ENCODE assay signal across 19 mouse cellular contexts in genomic region chr4:132554653-132555052, GRCm38 (mm10). TPM values are rescaled to one million over a fixed set of nuclear protein-coding genes. Genes with fewer than 3 reads are reported as not detected.
A peak's percentile ranks its signal among the peaks of the same experiment; 100 is the strongest.
DNase-seq lines count a peak whose midpoint lies in the region; ATAC-seq and TF ChIP-seq lines count a peak whose summit lies in the region.
"Had no signal": no experiment of that assay in that cellular context is flagged by ENCODE, and none has a peak within 500 bp of the region (broad histone marks: within the 10 kb centered on the region; RNA-seq: fewer than 3 reads in every experiment).

No protein-coding gene starts in this region.

- intact Hi-C loops in left cerebral cortex, adult 2 months (cut with DNase I): no loop called here

- no peaks in the 10 kb centered on the region for H3K27me3 ChIP-seq in heart, embryonic 12.5 days (replicated peaks)
- no peaks in the 10 kb centered on the region for H3K27me3 ChIP-seq in liver, embryonic 15.5 days
- H3K27me3 ChIP-seq in liver, embryonic 12.5 days (replicated peaks): no peaks in the 10 kb centered on the region
- H3K27me3 ChIP-seq in stomach, postnatal 0 days (ENCODE audit: control insufficient read depth, insufficient read depth, low read length): no peaks in the 10 kb centered on the region
- H3K27me3 ChIP-seq: embryonic facial prominence, embryonic 13.5 days; forebrain, embryonic 13.5 days; neural tube, embryonic 13.5 days had no signal

- peaks cover 44% of the 10 kb centered on the region for H3K36me3 ChIP-seq in heart, embryonic 12.5 days
- peaks cover 47% of the 10 kb centered on the region for H3K36me3 ChIP-seq in liver, embryonic 15.5 days (replicated peaks)
- H3K36me3 ChIP-seq in liver, embryonic 12.5 days: peaks cover 48% of the 10 kb centered on the region
- H3K36me3 ChIP-seq in stomach, postnatal 0 days (ENCODE audit: control insufficient read depth, insufficient read depth, low read length): peaks cover 16% of the 10 kb centered on the region; the same call in 1 of the 2 replicates

- no peaks in the 10 kb centered on the region for H3K9me3 ChIP-seq in heart, embryonic 12.5 days (replicated peaks)
- no peaks in the 10 kb centered on the region for H3K9me3 ChIP-seq in liver, embryonic 15.5 days (replicated peaks)
- no peaks in the 10 kb centered on the region for H3K9me3 ChIP-seq in liver, embryonic 12.5 days (replicated peaks)
- H3K9me3 ChIP-seq in stomach, postnatal 0 days (ENCODE audit: control insufficient read depth, low read length): no peaks in the 10 kb centered on the region
- H3K9me3 ChIP-seq: embryonic facial prominence, embryonic 13.5 days; forebrain, embryonic 13.5 days; G1E; neural tube, embryonic 13.5 days had no signal

- no peak for TF ChIP-seq CTCF in stomach, postnatal 0 days (IDR thresholded peaks at IDR 0.05; ENCODE audit: low read depth)
- TF ChIP-seq CTCF in left cerebral cortex, adult 2 months (IDR thresholded peaks at IDR 0.05): no peak

- H3K9ac ChIP-seq in heart, embryonic 12.5 days: no peak overlapping the region
- H3K9ac ChIP-seq in liver, embryonic 15.5 days: no peak overlapping the region
- H3K9ac ChIP-seq in liver, embryonic 12.5 days: no peak overlapping the region
- 0 out of 2 replicates have a peak overlapping the region, but pooled peaks have one; percentile 8 for H3K9ac ChIP-seq in stomach, postnatal 0 days (ENCODE audit: low read length)
- H3K9ac ChIP-seq: embryonic facial prominence, embryonic 13.5 days; forebrain, embryonic 13.5 days; hindbrain, embryonic 14.5 days; lung, embryonic 14.5 days; neural tube, embryonic 13.5 days had no signal

- H3K4me2 ChIP-seq in heart, embryonic 12.5 days: no peak overlapping the region
- H3K4me2 ChIP-seq in liver, embryonic 15.5 days: no peak overlapping the region
- no peak overlapping the region for H3K4me2 ChIP-seq in liver, embryonic 12.5 days
- H3K4me2 ChIP-seq in stomach, postnatal 0 days (replicated peaks; ENCODE audit: low read depth): no peak overlapping the region
- H3K4me2 ChIP-seq: embryonic facial prominence, embryonic 13.5 days; forebrain, embryonic 13.5 days; hindbrain, embryonic 14.5 days; lung, embryonic 14.5 days; neural tube, embryonic 13.5 days had no signal

- no peak for DNase-seq in heart, postnatal 4 days
- DNase-seq in lung, postnatal 10 days: peak; percentile 28
- DNase-seq in stomach, postnatal 0 days (ENCODE audit: low spot score): peak; percentile 48
- no peak for DNase-seq in left cerebral cortex, adult 2 months (ENCODE audit: extremely low spot score in 1 of 2, low spot score in 2 of 2)
- no peak for DNase-seq in spleen, postnatal 4 days (ENCODE audit: low spot score in 2 of 2)
- DNase-seq: B cell, adult 2 months; cerebellum, adult 9-10 months; gastrocnemius, postnatal 10 days; kidney, adult 9 months; lung, embryonic 14.5 days had no signal

- no peak overlapping the region for H3K4me3 ChIP-seq in heart, embryonic 12.5 days
- no peak overlapping the region for H3K4me3 ChIP-seq in liver, embryonic 15.5 days (replicated peaks)
- H3K4me3 ChIP-seq in liver, embryonic 12.5 days: no peak overlapping the region
- H3K4me3 ChIP-seq in stomach, postnatal 0 days (ENCODE audit: low read depth, low read length): no peak overlapping the region
- H3K4me3 ChIP-seq in left cerebral cortex, adult 2 months: no peak overlapping the region
- H3K4me3 ChIP-seq: embryonic facial prominence, embryonic 13.5 days; forebrain, embryonic 13.5 days; neural tube, embryonic 13.5 days had no signal

- no peak for ATAC-seq in heart, embryonic 12.5 days (ENCODE audit: insufficient number of reproducible peaks, low FRiP score)
- no peak for ATAC-seq in liver, embryonic 15.5 days (ENCODE audit: insufficient read depth)
- ATAC-seq in liver, embryonic 12.5 days: no peak
- ATAC-seq in stomach, postnatal 0 days (ENCODE audit: low FRiP score, low TSS enrichment): peak; percentile 80
- ATAC-seq: activated CD4-positive, CD25-positive, alpha-beta regulatory T cell, adult 4 months; forebrain, embryonic 13.5 days had no signal

- H3K4me1 ChIP-seq in heart, embryonic 12.5 days (replicated peaks): peaks cover 20% of the 10 kb centered on the region
- peaks cover 19% of the 10 kb centered on the region for H3K4me1 ChIP-seq in liver, embryonic 15.5 days (replicated peaks)
- peaks cover 35% of the 10 kb centered on the region for H3K4me1 ChIP-seq in liver, embryonic 12.5 days
- H3K4me1 ChIP-seq in stomach, postnatal 0 days (replicated peaks; ENCODE audit: control insufficient read depth, insufficient read depth): no peaks in the 10 kb centered on the region
- H3K4me1 ChIP-seq: embryonic facial prominence, embryonic 13.5 days; forebrain, embryonic 13.5 days; neural tube, embryonic 13.5 days had no signal

- H3K27ac ChIP-seq in heart, embryonic 12.5 days (ENCODE audit: poor library complexity, severe bottlenecking): peak overlapping the region; percentile 22; the same call in 1 of the 2 replicates
- H3K27ac ChIP-seq in liver, embryonic 15.5 days (replicated peaks): peak overlapping the region; percentile 48; the same call in 1 of the 2 replicates
- H3K27ac ChIP-seq in liver, embryonic 12.5 days: no peak overlapping the region
- peak overlapping the region; percentile 58 for H3K27ac ChIP-seq in stomach, postnatal 0 days (replicated peaks)
- no peak overlapping the region for H3K27ac ChIP-seq in left cerebral cortex, adult 2 months
- H3K27ac ChIP-seq: embryonic facial prominence, embryonic 13.5 days; forebrain, embryonic 13.5 days; hindbrain, embryonic 14.5 days; neural tube, embryonic 13.5 days had no signal

- WGBS in heart, embryonic 12.5 days: 46% methylated on average over 8 of the region's 8 CpGs
- 36% methylated on average over 8 of the region's 8 CpGs for WGBS in liver, embryonic 15.5 days (ENCODE audit: insufficient replicate concordance)
- 55% methylated on average over 8 of the region's 8 CpGs for WGBS in liver, embryonic 12.5 days (ENCODE audit: insufficient replicate concordance)
- WGBS in stomach, postnatal 0 days: 62% methylated on average over 8 of the region's 8 CpGs

- TF ChIP-seq EP300 in stomach, postnatal 0 days (optimal IDR thresholded peaks at IDR 0.05): no peak

RNA-seq across cellular contexts. Expression of gene Ptafr, which starts 9.2 kb away (rescaled TPM):
- 0.23 and 0.27 TPM in 2 replicates for polyA plus RNA-seq in heart, embryonic 12.5 days (2016; fragmentation: Nextera tagmentation; extraction: Ambion mirVana)
- total RNA-seq in heart, postnatal 4 days (2021): 1 to 10 TPM in 1 of 2 experiments, under 1 TPM in 1; 0.86 to 1.3 TPM
- polyA plus RNA-seq in liver, embryonic 15.5 days (2015; fragmentation: Nextera tagmentation; extraction: Ambion mirVana): 1.1 and 1.2 TPM in 2 replicates
- 0.77 and 0.94 TPM in 2 replicates for polyA plus RNA-seq in liver, embryonic 12.5 days (2016; fragmentation: Nextera tagmentation; extraction: Ambion mirVana)
- 0.88 and 0.90 TPM in 2 replicates for polyA plus RNA-seq in stomach, postnatal 0 days (2015; fragmentation: Nextera tagmentation; extraction: Ambion mirVana)
- 1 to 10 TPM in 1 of 2 experiments, under 1 TPM in 1; 1.00 to 1.2 TPM for total RNA-seq in left cerebral cortex, adult 2 months (2021)

RNA-seq across cellular contexts. Expression of gene Dnajc8, which starts 19.3 kb away (rescaled TPM):
- polyA plus RNA-seq in heart, embryonic 12.5 days (2016; fragmentation: Nextera tagmentation; extraction: Ambion mirVana): 130 and 135 TPM in 2 replicates
- total RNA-seq in heart, postnatal 4 days (2021): 10 to 100 TPM; 77.0 to 79.0 TPM
- 68.8 and 84.7 TPM in 2 replicates for polyA plus RNA-seq in liver, embryonic 15.5 days (2015; fragmentation: Nextera tagmentation; extraction: Ambion mirVana)
- polyA plus RNA-seq in liver, embryonic 12.5 days (2016; fragmentation: Nextera tagmentation; extraction: Ambion mirVana): 143 and 148 TPM in 2 replicates
- 103 and 116 TPM in 2 replicates for polyA plus RNA-seq in stomach, postnatal 0 days (2015; fragmentation: Nextera tagmentation; extraction: Ambion mirVana)
- 10 to 100 TPM; 91.4 to 92.9 TPM for total RNA-seq in left cerebral cortex, adult 2 months (2021)

RNA-seq across cellular contexts. Expression of gene Atpif1, which starts 21.2 kb away (rescaled TPM):
- 1,373 and 1,377 TPM in 2 replicates for polyA plus RNA-seq in heart, embryonic 12.5 days (2016; fragmentation: Nextera tagmentation; extraction: Ambion mirVana)
- total RNA-seq in heart, postnatal 4 days (2021): 100 to 1,000 TPM; 626 to 671 TPM
- 991 and 1,178 TPM in 2 replicates for polyA plus RNA-seq in liver, embryonic 15.5 days (2015; fragmentation: Nextera tagmentation; extraction: Ambion mirVana)
- polyA plus RNA-seq in liver, embryonic 12.5 days (2016; fragmentation: Nextera tagmentation; extraction: Ambion mirVana): 2,000 and 2,061 TPM in 2 replicates
- polyA plus RNA-seq in stomach, postnatal 0 days (2015; fragmentation: Nextera tagmentation; extraction: Ambion mirVana): 1,179 and 1,213 TPM in 2 replicates
- 100 to 1,000 TPM; 430 to 458 TPM for total RNA-seq in left cerebral cortex, adult 2 months (2021)

RNA-seq across cellular contexts. Expression of gene Sesn2, which starts 44.4 kb away (rescaled TPM):
- 10.3 and 10.5 TPM in 2 replicates for polyA plus RNA-seq in heart, embryonic 12.5 days (2016; fragmentation: Nextera tagmentation; extraction: Ambion mirVana)
- total RNA-seq in heart, postnatal 4 days (2021): 1 to 10 TPM; 3.9 to 4.2 TPM
- 7.4 and 7.8 TPM in 2 replicates for polyA plus RNA-seq in liver, embryonic 15.5 days (2015; fragmentation: Nextera tagmentation; extraction: Ambion mirVana)
- polyA plus RNA-seq in liver, embryonic 12.5 days (2016; fragmentation: Nextera tagmentation; extraction: Ambion mirVana): 9.3 and 10.6 TPM in 2 replicates
- 7.6 and 8.2 TPM in 2 replicates for polyA plus RNA-seq in stomach, postnatal 0 days (2015; fragmentation: Nextera tagmentation; extraction: Ambion mirVana)
- total RNA-seq in left cerebral cortex, adult 2 months (2021): 10 to 100 TPM; 10.4 to 10.7 TPM

Comparison
In these comparisons a context has a peak if more than half of its experiments do, and no peak if none do; other contexts are left out.
1. H3K27ac ChIP-seq: peak in heart, embryonic 12.5 days (single experiment), liver, embryonic 15.5 days (single experiment) and stomach, postnatal 0 days (single experiment); none in liver, embryonic 12.5 days (single experiment) and left cerebral cortex, adult 2 months (single experiment).
2. DNase-seq: peak in lung, postnatal 10 days (single experiment) and stomach, postnatal 0 days (single experiment); none in heart, postnatal 4 days (single experiment), left cerebral cortex, adult 2 months (0 of 2) and spleen, postnatal 4 days (0 of 2).